ENCODE assay signal across 8 mouse cellular contexts in genomic region chr17:56350694-56351093, GRCm38 (mm10). TPM values are rescaled to one million over a fixed set of nuclear protein-coding genes. Genes with fewer than 3 reads are reported as not detected.
DNase-seq lines count a peak whose midpoint lies in the region; ATAC-seq and TF ChIP-seq lines count a peak whose summit lies in the region.

No protein-coding gene starts in this region.

- no peaks in the 10 kb centered on the region for H3K4me1 ChIP-seq in hindbrain, postnatal 0 days (ENCODE audit: insufficient read depth, low read length)

- WGBS in hindbrain, postnatal 0 days: 33% methylated on average over 2 of the region's 2 CpGs

- peak; percentile 64 to 87 for DNase-seq in cerebellum, postnatal 4 days (ENCODE audit: low spot score in 2 of 2)
- DNase-seq in gastrocnemius, adult 8-10 months (ENCODE audit: low spot score in 2 of 2): peak; percentile 64 to 65
- DNase-seq in hindbrain, postnatal 0 days (ENCODE audit: low spot score): peak; percentile 84
- peak; percentile 69 to 84 for DNase-seq in left cerebral cortex, postnatal 10 days (ENCODE audit: extremely low spot score in 1 of 2, low spot score in 2 of 2)
- peak; percentile 72 for DNase-seq in mesoderm, embryonic 11.5 days (ENCODE audit: low read depth, low spot score)
- peak; percentile 79 for DNase-seq in right cerebral cortex, postnatal 25 days
- peak; percentile 58 to 85 for DNase-seq in urinary bladder, postnatal 4 days (ENCODE audit: low spot score in 2 of 2)

- no peak overlapping the region for H3K27ac ChIP-seq in hindbrain, postnatal 0 days

- no peak overlapping the region for H3K4me2 ChIP-seq in hindbrain, postnatal 0 days (ENCODE audit: low read depth, low read length)

- H3K9ac ChIP-seq in hindbrain, postnatal 0 days (replicated peaks; ENCODE audit: low read length): no peak overlapping the region

- H3K27me3 ChIP-seq in hindbrain, postnatal 0 days (ENCODE audit: insufficient read depth, low read length): no peaks in the 10 kb centered on the region

- H3K4me3 ChIP-seq in hindbrain, postnatal 0 days (ENCODE audit: low read length): no peak overlapping the region

- peak; percentile 92 for TF ChIP-seq CTCF in hindbrain, postnatal 0 days (IDR thresholded peaks at IDR 0.05; ENCODE audit: low read depth)

- intact Hi-C loops in left cerebral cortex, postnatal 10 days (cut with DNase I): no loop called here

- ATAC-seq in activated CD4-positive, CD25-positive, alpha-beta regulatory T cell, adult 4 months: peak; percentile 78
- ATAC-seq in hindbrain, postnatal 0 days: peak; percentile 77

- H3K36me3 ChIP-seq in hindbrain, postnatal 0 days (ENCODE audit: insufficient read depth, low read length): peaks cover 18% of the 10 kb centered on the region; the same call in 1 of the 2 replicates

- no peaks in the 10 kb centered on the region for H3K9me3 ChIP-seq in hindbrain, postnatal 0 days (ENCODE audit: low read length)

RNA-seq across cellular contexts. Expression of gene Kdm4b, which starts 24.8 kb away (rescaled TPM):
- polyA plus RNA-seq in activated CD4-positive, CD25-positive, alpha-beta regulatory T cell, adult 4 months (2017; shearing (Covaris generic)): 1 to 10 TPM; 6.4 to 6.8 TPM
- total RNA-seq in gastrocnemius, adult 8-10 months (2022): 10 to 100 TPM; 22.2 to 26.4 (median 22.8) TPM
- 137 and 144 TPM in 2 replicates for total RNA-seq in hindbrain, postnatal 0 days (2014; rRNA removed)
- polyA plus RNA-seq in hindbrain, postnatal 0 days (2015; fragmentation: Nextera tagmentation; extraction: Ambion mirVana): 42.5 and 42.6 TPM in 2 replicates
- total RNA-seq in left cerebral cortex, postnatal 10 days (2021): 10 to 100 TPM; 82.9 to 83.5 TPM

RNA-seq across cellular contexts. Expression of gene Uhrf1, which starts 47.6 kb away (rescaled TPM):
- 10 to 100 TPM; 19.4 to 33.7 TPM for polyA plus RNA-seq in activated CD4-positive, CD25-positive, alpha-beta regulatory T cell, adult 4 months (2017; shearing (Covaris generic))
- total RNA-seq in gastrocnemius, adult 8-10 months (2022): under 1 TPM; 0.18 to 0.67 (median 0.44) TPM
- 28.2 and 31.4 TPM in 2 replicates for total RNA-seq in hindbrain, postnatal 0 days (2014; rRNA removed)
- polyA plus RNA-seq in hindbrain, postnatal 0 days (2015; fragmentation: Nextera tagmentation; extraction: Ambion mirVana): 18.8 and 20.5 TPM in 2 replicates
- total RNA-seq in left cerebral cortex, postnatal 10 days (2021): 1 to 10 TPM; 4.2 to 5.6 TPM

RNA-seq across cellular contexts. Expression of gene Arrdc5, which starts 50.6 kb away (rescaled TPM):
- not detected for polyA plus RNA-seq in activated CD4-positive, CD25-positive, alpha-beta regulatory T cell, adult 4 months (2017; shearing (Covaris generic))
- total RNA-seq in gastrocnemius, adult 8-10 months (2022): not detected
- not detected in 2 replicates for total RNA-seq in hindbrain, postnatal 0 days (2014; rRNA removed)
- not detected in 2 replicates for polyA plus RNA-seq in hindbrain, postnatal 0 days (2015; fragmentation: Nextera tagmentation; extraction: Ambion mirVana)
- not detected for total RNA-seq in left cerebral cortex, postnatal 10 days (2021)

RNA-seq across cellular contexts. Expression of gene Plin3, which starts 58.0 kb away (rescaled TPM):
- polyA plus RNA-seq in activated CD4-positive, CD25-positive, alpha-beta regulatory T cell, adult 4 months (2017; shearing (Covaris generic)): 10 to 100 TPM; 22.5 to 40.9 TPM
- total RNA-seq in gastrocnemius, adult 8-10 months (2022): 10 to 100 TPM; 22.9 to 44.8 (median 28.7) TPM
- 12.4 and 13.9 TPM in 2 replicates for total RNA-seq in hindbrain, postnatal 0 days (2014; rRNA removed)
- 16.0 and 17.0 TPM in 2 replicates for polyA plus RNA-seq in hindbrain, postnatal 0 days (2015; fragmentation: Nextera tagmentation; extraction: Ambion mirVana)
- total RNA-seq in left cerebral cortex, postnatal 10 days (2021): 1 to 10 TPM; 3.8 to 5.4 TPM
